Mouse (Mus musculus) adrenal gland, adult 2 months (tissue): ENCODE measurements around the gene Zfp692. TPM values are rescaled to one million over a fixed set of nuclear protein-coding genes. Genes with fewer than 3 reads are reported as not detected.
"Not testable (repeated sequence)": the region's sequence is repeated elsewhere in the genome, so short reads cannot be mapped to it uniquely, and the experiment has no call there.

Experiments
- DNase-seq: peaks from one replicate; pipeline ENCODE4 v3.0.0; 2021
- polyA plus RNA-seq: library from polyadenylated mRNA; depleted of rRNA; stranded (reverse); fragments of >200 nt; gene quantifications from 2 replicates; pipeline ENCODE4 v1.2.3, GENCODE M21; 2012; rRNA removed
- total RNA-seq, 2 experiments: library from RNA; stranded (reverse); gene quantifications; 2 replicates each; pipeline ENCODE4 v1.2.3; 2021

The Zfp692 gene
- total and polyA plus RNA-seq, 3 experiments: 10.5 to 23.3 (median 11.7) TPM

GRCm38 (mm10) chr11:58354927-58355326 is 48.1 kb downstream of the Zfp692 start:
- DNase-seq: no peak

GRCm38 (mm10) chr11:58357042-58357441 is 50.2 kb downstream of the Zfp692 start:
- DNase-seq: no peak

GRCm38 (mm10) chr11:58357844-58358534 is 51.1 kb downstream of the Zfp692 start:
- no peak for DNase-seq

GRCm38 (mm10) chr11:58362562-58362961 is 55.7 kb downstream of the Zfp692 start:
- DNase-seq: not testable (repeated sequence)

Other genes with a start within 250 kb of the Zfp692 start
- gene Gm12248, start 213.9 kb upstream of the Zfp692 start, total RNA-seq: 1 to 10 TPM in 1 of 2 experiments, not detected in 1; 3.9 TPM
- gene Gm12248, start 213.9 kb upstream of the Zfp692 start, polyA plus RNA-seq: 2.9 and 4.4 TPM in 2 replicates
- 10 to 100 TPM; 46.7 to 49.6 TPM for gene Cnot8, start 202.9 kb upstream of the Zfp692 start, total RNA-seq
- 25.3 and 29.8 TPM in 2 replicates for gene Cnot8, start 202.9 kb upstream of the Zfp692 start, polyA plus RNA-seq
- 10 to 100 TPM; 21.2 to 21.4 TPM for gene Gemin5, start 138.5 kb upstream of the Zfp692 start, total RNA-seq
- gene Gemin5, start 138.5 kb upstream of the Zfp692 start, polyA plus RNA-seq: 8.4 and 9.1 TPM in 2 replicates
- gene Mrpl22, start 135.4 kb upstream of the Zfp692 start, total RNA-seq: 10 to 100 TPM; 83.9 to 89.2 TPM
- gene Mrpl22, start 135.4 kb upstream of the Zfp692 start, polyA plus RNA-seq: 25.2 and 33.4 TPM in 2 replicates
- 10 to 100 TPM; 18.2 to 22.0 TPM for gene Igtp, start 107.5 kb upstream of the Zfp692 start, total RNA-seq
- gene Igtp, start 107.5 kb upstream of the Zfp692 start, polyA plus RNA-seq: 8.6 and 10.2 TPM in 2 replicates
- 10 to 100 TPM; 11.3 to 14.5 TPM for gene Irgm2, start 107.5 kb upstream of the Zfp692 start, total RNA-seq
- 8.5 and 12.6 TPM in 2 replicates for gene Irgm2, start 107.5 kb upstream of the Zfp692 start, polyA plus RNA-seq
- not detected for gene 4930438A08Rik, start 32.3 kb upstream of the Zfp692 start, total RNA-seq
- gene 4930438A08Rik, start 32.3 kb upstream of the Zfp692 start, polyA plus RNA-seq: 0.06 TPM in 1 of 2 replicates, not detected in the other
- gene Zfp672, start 23.3 kb downstream of the Zfp692 start, total RNA-seq: 10 to 100 TPM; 43.6 to 51.2 TPM
- gene Zfp672, start 23.3 kb downstream of the Zfp692 start, polyA plus RNA-seq: 59.3 and 59.9 TPM in 2 replicates
- gene Sh3bp5l, start 23.7 kb downstream of the Zfp692 start, total RNA-seq: 10 to 100 TPM; 24.3 to 54.5 TPM
- 49.6 and 49.7 TPM in 2 replicates for gene Sh3bp5l, start 23.7 kb downstream of the Zfp692 start, polyA plus RNA-seq
- gene Lypd8, start 72.0 kb downstream of the Zfp692 start, total RNA-seq: not detected
- 0.16 and 0.73 TPM in 2 replicates for gene Lypd8, start 72.0 kb downstream of the Zfp692 start, polyA plus RNA-seq
- gene 1810065E05Rik, start 114.0 kb downstream of the Zfp692 start, total RNA-seq: not detected
- gene 1810065E05Rik, start 114.0 kb downstream of the Zfp692 start, polyA plus RNA-seq: not detected in 2 replicates
- gene Gm12253, start 125.5 kb downstream of the Zfp692 start, total RNA-seq: not detected
- gene Gm12253, start 125.5 kb downstream of the Zfp692 start, polyA plus RNA-seq: not detected in 2 replicates
- gene Lypd9, start 145.9 kb downstream of the Zfp692 start, total RNA-seq: not detected
- not detected in 2 replicates for gene Lypd9, start 145.9 kb downstream of the Zfp692 start, polyA plus RNA-seq
- gene Olfr30, start 155.2 kb downstream of the Zfp692 start, total RNA-seq: not detected
- gene Olfr30, start 155.2 kb downstream of the Zfp692 start, polyA plus RNA-seq: not detected in 2 replicates
- not detected for gene Olfr332, start 185.5 kb downstream of the Zfp692 start, total RNA-seq
- gene Olfr332, start 185.5 kb downstream of the Zfp692 start, polyA plus RNA-seq: not detected in 2 replicates
- gene Olfr331, start 195.5 kb downstream of the Zfp692 start, total RNA-seq: not detected
- gene Olfr331, start 195.5 kb downstream of the Zfp692 start, polyA plus RNA-seq: not detected in 2 replicates
- gene Olfr330, start 227.8 kb downstream of the Zfp692 start, total RNA-seq: 1 to 10 TPM in 1 of 2 experiments, under 1 TPM in 1; 0.41 to 1.0 TPM
- 0.95 and 3.2 TPM in 2 replicates for gene Olfr330, start 227.8 kb downstream of the Zfp692 start, polyA plus RNA-seq
- 1 to 10 TPM in 1 of 2 experiments, under 1 TPM in 1; 0.62 to 1.4 TPM for gene Olfr329-ps, start 239.4 kb downstream of the Zfp692 start, total RNA-seq
- 0.69 and 1.0 TPM in 2 replicates for gene Olfr329-ps, start 239.4 kb downstream of the Zfp692 start, polyA plus RNA-seq
- gene Olfr328, start 248.6 kb downstream of the Zfp692 start, total RNA-seq: under 1 TPM in 1 of 2 experiments, not detected in 1; 0.24 TPM
- gene Olfr328, start 248.6 kb downstream of the Zfp692 start, polyA plus RNA-seq: not detected in 2 replicates